Mouse (Mus musculus) common myeloid progenitor, adult 5-6 weeks (primary cell): Measurements from ENCODE around the gene Prss2. TPM values are rescaled to one million over a fixed set of nuclear protein-coding genes. Genes with fewer than 3 reads are reported as not detected.
"Not testable (repeated sequence)": the region's sequence is repeated elsewhere in the genome, so short reads cannot be mapped to it uniquely, and the experiment has no call there.

Source experiments
- ATAC-seq: replicated peaks from 2 replicates; pipeline ENCODE4 v1.8.0; 2016; ENCODE audit warnings: low read depth, mild to moderate bottlenecking, moderate TSS enrichment, inconsistent platforms; ENCODE audit not compliant: poor library complexity, severe bottlenecking
- total RNA-seq: library from RNA; stranded (forward); fragments of 200-1000, 187-1606 nt; gene quantifications from 2 replicates; pipeline ENCODE4 v1.2.3, GENCODE M21; 2017

Gene Prss2
- total RNA-seq: not detected in 2 replicates

GRCm38 (mm10) chr6:41521487-41521886 lies at the start of gene Prss2:
Prss2 (plus strand) TSS chr6:41521787.
- ATAC-seq: no peak

GRCm38 (mm10) chr6:41499374-41499773 lies 22.2 kb upstream of the Prss2 start:
- no peak; the same call in 1 of the 2 replicates for ATAC-seq

GRCm38 (mm10) chr6:41504915-41505314 lies 16.7 kb upstream of the Prss2 start:
- ATAC-seq: no peak

GRCm38 (mm10) chr6:41505323-41505722 lies 16.3 kb upstream of the Prss2 start:
- 0 out of 2 replicates have a peak, but pooled peaks have one; percentile 50 for ATAC-seq

GRCm38 (mm10) chr6:41518017-41518524 lies 3.5 kb upstream of the Prss2 start:
- peak; percentile 99 for ATAC-seq

- ATAC-seq: no peak
Observed at GRCm38 (mm10) chr6:41526453-41526852, 4.9 kb downstream of the Prss2 start.

GRCm38 (mm10) chr6:41527402-41527801 lies 5.8 kb downstream of the Prss2 start:
- peak; percentile 42; the same call in 1 of the 2 replicates for ATAC-seq

DNA sequence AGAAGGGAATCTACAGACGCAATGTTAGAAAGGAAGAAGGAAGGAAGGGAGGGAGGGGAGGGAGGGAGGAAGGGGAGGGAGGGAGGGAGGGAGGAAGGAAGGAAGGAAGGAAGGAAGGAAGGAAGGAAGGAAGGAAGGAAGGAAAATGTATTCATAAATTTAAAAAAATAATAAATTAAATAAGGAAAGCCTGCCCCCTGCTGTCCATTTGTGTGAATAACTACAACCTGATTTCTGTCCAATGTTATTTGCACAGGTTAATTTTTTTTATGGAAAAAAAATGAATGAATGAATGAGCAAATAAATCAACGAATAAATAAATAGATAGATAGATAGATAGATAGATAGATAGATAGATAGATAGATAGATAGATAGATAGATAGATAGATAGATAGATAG lies 8.4 kb downstream of the Prss2 start:
- ATAC-seq: not testable (repeated sequence)

- ATAC-seq: no peak
Observed at GRCm38 (mm10) chr6:41532181-41532580, 10.6 kb downstream of the Prss2 start.

DNA sequence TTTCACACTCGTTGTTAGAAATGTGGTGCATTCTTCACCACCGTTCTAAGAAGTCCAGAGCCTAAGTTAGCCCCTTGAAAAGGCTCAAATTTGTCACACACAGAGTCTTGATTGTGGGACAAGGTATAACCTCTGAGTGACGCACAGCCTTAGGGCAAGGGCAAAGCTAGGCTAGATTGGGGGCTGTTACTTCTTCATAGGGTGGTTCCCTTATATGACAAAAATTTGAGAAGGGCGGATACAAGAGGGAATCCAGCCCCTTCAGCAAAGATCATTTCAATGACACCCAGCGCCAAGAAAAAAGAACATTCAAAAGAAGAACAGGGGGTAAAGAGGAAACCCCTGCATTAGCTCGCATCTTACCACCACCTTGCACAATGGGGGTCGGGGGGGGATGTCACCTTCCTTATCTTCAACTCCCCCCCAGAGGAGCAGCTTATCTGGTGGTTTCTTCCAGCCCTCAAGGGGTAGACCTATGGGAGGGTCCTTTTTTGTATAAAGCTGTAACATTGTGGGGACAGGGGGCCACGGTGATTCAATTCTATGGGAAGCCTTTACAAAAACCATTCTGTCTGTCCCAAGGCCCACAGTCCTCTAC lies 11.2 kb downstream of the Prss2 start:
- 0 out of 2 replicates have a peak, but pooled peaks have one; percentile 9 for ATAC-seq

DNA sequence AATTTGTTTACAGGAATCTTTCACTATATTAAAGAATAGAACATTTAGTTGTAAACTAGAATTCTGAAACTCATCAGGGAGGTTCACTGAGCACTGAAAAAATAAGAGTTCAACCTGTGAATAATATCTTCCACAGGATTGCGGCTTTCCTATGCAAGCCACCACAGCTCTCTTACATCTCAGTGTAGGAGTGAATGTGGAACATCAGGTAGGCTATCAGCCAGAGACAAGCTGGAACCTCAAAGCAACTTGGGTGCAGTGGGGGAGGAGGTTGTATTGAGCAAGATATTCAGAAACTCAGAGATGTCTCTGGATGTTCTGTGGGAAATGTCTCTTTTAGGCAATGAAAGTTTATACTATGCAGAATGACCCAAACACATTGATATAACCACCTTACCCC lies 15.8 kb downstream of the Prss2 start:
- no peak for ATAC-seq

DNA sequence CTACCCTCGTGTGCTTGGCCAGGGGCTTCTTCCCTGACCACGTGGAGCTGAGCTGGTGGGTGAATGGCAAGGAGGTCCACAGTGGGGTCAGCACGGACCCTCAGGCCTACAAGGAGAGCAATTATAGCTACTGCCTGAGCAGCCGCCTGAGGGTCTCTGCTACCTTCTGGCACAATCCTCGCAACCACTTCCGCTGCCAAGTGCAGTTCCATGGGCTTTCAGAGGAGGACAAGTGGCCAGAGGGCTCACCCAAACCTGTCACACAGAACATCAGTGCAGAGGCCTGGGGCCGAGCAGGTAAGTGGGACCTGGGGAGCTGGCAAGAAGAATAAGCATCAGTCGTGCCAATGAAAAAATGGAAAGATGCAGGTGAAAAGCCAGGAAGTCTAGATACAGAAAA lies 16.7 kb downstream of the Prss2 start:
- ATAC-seq: not testable (repeated sequence)

- peak; percentile 46 for ATAC-seq
Observed at GRCm38 (mm10) chr6:41540746-41541145, 19.2 kb downstream of the Prss2 start.

DNA sequence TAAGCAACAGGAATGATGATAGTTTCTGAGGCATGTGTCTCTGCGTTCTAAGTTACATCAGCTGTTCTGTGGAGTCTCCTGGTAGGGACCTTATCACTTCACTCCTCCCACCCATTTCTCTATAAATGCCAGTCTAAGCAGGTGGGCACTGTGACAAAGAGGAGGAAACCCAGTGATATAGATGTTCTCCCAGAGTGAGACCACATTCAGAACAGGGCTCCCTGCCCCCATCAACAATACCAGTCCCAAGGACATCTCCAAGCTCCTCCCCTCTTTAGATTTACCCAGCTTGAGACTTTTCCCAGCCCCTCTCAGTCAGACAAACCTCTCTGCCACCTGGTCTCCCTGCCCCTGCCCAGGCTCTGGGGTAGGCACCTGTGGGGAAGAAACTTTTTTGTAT lies 20.2 kb downstream of the Prss2 start:
- ATAC-seq: peak; percentile 44

- no peak for ATAC-seq
Observed at GRCm38 (mm10) chr6:41542983-41543382, 21.4 kb downstream of the Prss2 start.

DNA sequence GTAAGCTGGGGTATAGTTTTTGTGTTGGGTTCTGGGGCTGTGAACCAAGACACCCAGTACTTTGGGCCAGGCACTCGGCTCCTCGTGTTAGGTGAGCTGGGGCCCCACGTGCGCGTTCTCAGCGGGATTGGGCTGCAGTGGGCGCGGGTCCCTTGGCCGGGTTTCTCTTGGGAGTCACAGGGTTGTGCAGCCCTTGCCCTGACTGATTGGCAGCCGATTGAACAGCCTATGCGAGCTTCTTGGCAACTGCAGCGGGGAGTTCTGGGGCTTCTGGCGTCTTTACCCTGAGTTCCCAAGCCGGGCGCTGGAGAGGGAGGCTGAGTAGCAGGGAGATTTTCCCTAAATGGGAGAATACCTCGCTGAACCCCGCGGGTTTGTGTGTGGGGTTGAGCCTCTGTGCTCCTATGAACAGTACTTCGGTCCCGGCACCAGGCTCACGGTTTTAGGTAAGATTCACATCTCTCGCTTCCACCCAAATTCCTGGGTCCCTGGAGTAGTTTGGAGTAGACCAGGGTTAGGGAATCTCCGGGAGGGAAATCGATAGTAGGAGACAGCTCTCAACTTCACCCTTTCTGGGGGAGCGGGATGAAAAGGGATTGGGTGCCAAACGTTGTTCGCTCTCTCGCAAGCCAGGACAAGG lies 21.9 kb downstream of the Prss2 start:
- ATAC-seq: 0 out of 2 replicates have a peak, but pooled peaks have one; percentile 9

- ATAC-seq: 0 out of 2 replicates have a peak, but pooled peaks have one; percentile 11
Observed at GRCm38 (mm10) chr6:41544381-41544924, 22.9 kb downstream of the Prss2 start.

- ATAC-seq: no peak
Observed at GRCm38 (mm10) chr6:41545266-41545665, 23.7 kb downstream of the Prss2 start.

GRCm38 (mm10) chr6:41547056-41547650 lies 25.6 kb downstream of the Prss2 start:
- ATAC-seq: no peak

DNA sequence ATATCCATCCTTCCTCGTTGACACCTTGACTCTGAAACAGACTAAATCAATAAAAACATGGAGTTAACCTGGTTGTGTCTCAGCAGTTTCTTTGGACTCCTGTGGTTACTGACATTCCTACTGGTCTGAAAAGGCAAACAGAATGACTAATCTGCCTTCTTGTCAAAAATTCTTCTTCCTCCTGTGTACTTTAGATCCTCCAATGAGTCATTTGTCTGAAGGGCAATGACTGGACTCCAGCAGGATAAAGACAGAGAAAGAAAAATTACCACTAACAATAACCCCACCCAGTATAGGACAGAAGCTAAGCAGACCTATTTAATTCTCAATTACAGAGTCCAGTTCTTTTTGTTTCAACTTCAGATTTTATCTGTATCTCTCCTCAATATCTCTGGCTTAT lies 26.7 kb downstream of the Prss2 start:
- no peak for ATAC-seq
